Mouse (Mus musculus) liver, embryonic 14.5 days (tissue): ENCODE results near the gene Zpbp2.

Experiments used
- CTCF ChIP-seq: IDR thresholded peaks from 2 replicates; pipeline ENCODE4 v1.5.1; 2016; ENCODE audit warnings: antibody characterized with exemption, low read depth, control low read depth
- EP300 ChIP-seq: IDR thresholded peaks from 2 replicates; pipeline ENCODE4 v1.6.1; 2016; ENCODE audit warnings: antibody characterized with exemption, low read depth

DNA sequence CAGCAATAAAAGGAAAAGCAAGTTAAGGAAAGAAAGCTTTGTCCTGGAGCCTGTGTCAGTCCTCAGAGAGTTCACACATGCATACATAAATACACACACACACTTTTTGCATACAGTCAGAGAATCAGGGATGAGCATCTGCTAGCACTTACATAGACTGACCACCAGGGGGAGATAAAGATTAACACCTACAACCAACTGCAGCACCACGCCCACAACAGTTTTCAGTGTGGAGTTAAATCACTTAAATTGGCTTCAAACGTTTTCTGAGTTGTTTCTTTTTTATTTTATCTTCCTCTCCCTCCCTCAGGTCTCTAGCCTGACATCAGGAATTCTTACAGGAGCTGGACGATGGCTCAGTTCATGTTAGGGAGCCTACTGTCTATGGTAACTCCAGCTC, 55.9 kb downstream of the Zpbp2 start:
- TF ChIP-seq CTCF = peak; percentile 85
- no peak for TF ChIP-seq EP300
